Mouse (Mus musculus): Measurements from ENCODE around the gene Oosp1. TPM values are rescaled to one million over a fixed set of nuclear protein-coding genes. Genes with fewer than 3 reads are reported as not detected.

The Oosp1 gene
- total RNA-seq (2021) = not detected
- long read RNA-seq, experiment 1 = 0 reads
- long read RNA-seq, experiment 2 = 0 reads

DNA sequence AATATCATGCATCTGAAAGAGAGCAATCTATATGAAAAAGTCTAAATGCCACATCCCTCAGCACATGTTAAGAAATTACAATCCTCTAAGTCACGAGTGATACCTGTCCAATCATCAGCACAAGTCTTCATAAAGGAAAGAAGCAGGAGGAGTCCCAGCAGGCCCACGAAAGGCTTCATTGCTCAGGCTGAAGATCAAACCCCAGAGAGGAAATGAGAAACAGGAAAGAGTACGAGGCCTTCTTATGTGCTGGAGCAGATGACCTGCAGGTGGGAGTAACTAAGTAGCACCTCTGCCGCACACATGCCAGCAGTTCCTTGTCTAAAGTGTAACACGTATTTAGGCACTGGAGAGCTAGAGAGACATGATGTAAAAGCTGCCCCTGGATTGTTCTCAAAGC is at the start of gene Oosp1:
Oosp1 (minus strand) TSS at position 312 of the 400 bp plus-strand sequence.
- DNase-seq = no peak

DNA sequence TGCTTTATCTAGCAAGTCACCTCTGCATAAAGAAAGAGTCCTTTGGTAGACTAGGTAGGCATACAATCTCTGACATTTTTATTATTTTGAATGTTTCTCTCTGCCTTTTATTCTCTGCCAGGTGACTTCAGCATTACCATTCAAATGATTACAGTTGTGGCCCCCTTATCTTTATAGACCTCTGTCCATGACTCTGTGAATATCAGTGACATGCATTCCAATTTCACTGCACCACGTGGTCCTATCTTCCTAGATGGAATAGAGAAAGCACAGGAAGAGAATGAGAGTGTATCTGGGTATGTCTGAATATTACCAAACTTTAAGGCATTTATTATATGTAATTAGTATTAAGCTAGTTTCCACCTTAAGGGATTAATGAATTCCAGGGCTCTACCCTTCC is 45.5 kb upstream of the Oosp1 start:
- intact Hi-C loops (cut with DNase I) = no loop called here
- DNase-seq = no peak

More for the DNA sequence above, at the start of gene Oosp1:
- intact Hi-C loops (cut with DNase I) = no loop called here

DNA sequence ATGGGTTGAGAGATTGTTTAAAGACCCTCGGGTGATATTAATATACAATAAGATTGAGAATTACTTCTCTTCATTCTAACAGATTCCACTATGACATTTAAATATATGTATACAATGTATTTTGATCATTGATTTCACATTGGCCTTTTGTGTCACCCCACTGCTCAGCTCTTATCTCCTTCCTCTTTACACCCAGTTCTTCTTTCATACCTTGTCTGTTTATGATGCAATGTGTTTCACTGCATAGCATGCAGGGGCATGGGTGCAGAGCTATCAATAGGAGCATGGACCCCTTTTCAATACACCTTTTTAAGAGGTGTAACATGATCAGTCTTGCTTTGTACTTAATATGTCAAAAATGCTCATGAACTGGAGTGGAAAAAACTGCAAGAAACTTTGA is 39.3 kb upstream of the Oosp1 start:
- intact Hi-C loops (cut with DNase I) = no loop called here
- DNase-seq = no peak

DNA sequence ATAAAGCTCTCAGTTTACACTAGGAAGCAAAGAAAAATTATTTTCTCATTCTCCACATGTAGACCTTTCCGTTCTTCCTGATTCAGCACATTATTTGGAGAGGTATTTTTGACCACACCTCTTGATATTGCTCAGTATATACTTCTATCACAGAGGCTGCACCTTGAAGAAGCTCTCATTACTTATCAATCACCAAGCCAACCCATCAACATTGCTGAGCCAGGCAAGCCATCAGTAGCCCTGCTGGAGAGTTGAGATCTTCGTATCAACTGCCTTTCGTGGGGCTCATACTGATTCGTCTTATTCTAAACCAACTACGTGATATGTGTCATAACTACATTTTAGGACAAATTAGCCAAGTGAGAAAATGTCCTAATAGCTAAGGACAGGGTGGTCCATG is 36.4 kb upstream of the Oosp1 start:
- no peak for DNase-seq
- intact Hi-C loops (cut with DNase I) = no loop called here

DNA sequence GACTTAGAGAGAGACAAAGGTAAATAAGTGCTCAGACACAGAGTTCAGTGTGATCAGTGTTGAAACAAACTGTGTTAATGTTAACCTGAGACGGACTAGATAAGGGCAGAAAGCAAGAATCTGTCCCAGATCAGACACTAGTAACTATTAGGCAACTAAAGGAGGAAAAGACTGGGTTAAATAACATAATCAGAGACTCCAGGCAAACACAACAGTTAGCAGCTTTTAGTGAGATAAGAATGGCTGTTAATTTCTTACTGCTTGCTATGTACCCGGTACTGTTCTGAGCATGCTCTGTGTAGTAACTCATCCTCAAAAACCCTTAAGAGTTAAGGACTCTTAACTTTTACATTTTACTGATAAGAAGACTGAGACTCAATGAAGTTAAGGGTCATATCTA is 35.0 kb upstream of the Oosp1 start:
- intact Hi-C loops (cut with DNase I) = no loop called here

DNA sequence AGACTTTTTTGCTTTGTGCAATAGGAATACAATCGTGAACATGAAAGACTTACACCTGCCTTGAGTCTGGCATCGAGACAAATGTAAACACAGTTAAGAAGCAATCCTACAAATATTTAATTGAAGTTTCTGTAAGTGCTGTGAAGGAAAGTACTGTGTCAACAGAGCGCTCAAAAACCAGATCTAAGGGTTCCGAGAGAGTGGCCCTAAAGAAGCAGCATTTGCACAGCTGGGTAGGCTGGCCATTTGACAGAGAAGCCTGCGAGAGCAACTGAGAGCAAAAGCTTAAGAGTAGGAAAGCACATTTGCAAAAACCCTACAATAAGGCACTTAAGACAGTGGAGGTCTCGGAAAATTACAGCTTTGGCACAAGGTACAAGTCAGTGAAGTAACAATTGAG is 33.3 kb upstream of the Oosp1 start:
- intact Hi-C loops (cut with DNase I) = no loop called here
- DNase-seq = no peak

More for the DNA sequence above, 35.0 kb upstream of the Oosp1 start:
- DNase-seq = no peak

DNA sequence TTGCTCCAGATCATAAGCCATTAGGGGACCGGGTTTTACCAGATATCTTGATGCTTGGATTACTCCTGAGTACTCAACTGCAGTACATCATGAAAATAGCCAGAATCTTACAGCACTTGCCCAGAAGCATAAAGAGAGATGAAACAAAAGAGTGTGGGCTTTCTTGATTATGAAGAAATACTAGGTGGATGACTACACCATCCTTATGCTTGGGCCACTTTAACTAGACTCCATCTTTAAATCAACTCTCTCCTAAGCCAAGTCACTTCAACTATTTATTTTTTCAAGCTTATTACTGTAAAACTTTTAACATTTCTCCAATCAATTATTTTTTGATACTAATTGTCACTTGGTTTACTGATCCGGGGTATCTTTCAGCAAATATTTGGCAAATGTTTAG is 32.9 kb upstream of the Oosp1 start:
- DNase-seq = no peak
- intact Hi-C loops (cut with DNase I) = no loop called here

DNA sequence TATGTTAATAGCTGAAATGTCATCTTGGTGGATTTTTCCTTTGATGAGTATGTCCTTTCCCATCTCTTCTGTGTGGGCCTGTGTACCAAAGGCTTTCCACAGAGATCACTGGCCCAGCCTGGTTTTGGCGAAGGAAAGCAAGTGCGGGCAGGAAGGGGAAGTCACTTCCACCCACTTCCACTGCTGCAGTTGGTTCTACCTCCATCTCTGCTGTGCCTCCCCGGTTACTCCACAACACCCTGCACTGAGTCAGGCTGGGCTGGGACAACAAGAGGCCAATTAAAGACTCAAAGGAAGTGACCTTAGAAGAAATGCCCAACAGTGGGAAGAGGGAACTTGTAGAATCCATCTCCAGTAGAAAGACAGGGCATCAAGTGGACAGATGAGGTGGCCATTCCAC is 29.1 kb upstream of the Oosp1 start:
- intact Hi-C loops (cut with DNase I) = no loop called here

DNA sequence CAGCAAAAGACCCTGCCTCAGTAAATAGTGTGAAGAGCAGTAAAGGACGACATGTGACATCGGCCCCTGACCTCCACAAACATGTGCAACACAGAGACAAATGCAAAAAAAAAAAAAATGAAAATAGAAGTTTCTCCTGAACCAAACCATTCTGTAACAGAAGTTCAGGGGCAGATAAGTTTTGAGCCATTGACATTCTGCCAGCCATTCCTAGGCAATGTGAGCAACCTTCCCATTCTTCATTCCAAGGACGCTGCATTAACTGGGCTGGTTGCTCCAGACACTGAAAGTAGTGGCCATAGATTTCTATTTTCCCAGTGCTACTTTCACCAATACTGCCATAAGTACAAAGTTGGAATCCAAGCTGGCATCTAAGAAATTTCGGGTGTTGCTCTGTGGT is 21.5 kb upstream of the Oosp1 start:
- intact Hi-C loops (cut with DNase I) = no loop called here

More for the DNA sequence above, 29.1 kb upstream of the Oosp1 start:
- DNase-seq = no peak

DNA sequence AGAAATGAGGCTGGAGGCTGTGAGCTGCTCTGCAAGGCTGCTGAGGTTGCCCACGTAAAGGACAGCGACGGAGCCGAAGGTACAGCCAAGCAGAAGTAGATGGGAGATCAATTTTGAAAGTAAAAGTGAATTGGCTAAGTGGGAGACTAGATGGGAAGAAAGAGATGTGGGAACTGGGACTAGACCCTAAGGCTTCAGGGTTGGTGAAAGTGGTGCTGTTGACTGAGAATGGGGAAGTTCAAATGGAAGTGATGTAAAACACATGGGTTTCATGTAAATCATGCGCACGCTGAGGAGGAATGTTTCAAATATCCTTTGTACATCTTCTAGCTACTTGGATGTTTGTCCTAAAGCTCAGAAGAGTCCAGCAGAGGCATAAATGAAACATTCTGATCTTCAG is 7.4 kb upstream of the Oosp1 start:
- intact Hi-C loops (cut with DNase I) = no loop called here
- no peak for DNase-seq

More for the DNA sequence above, 21.5 kb upstream of the Oosp1 start:
- DNase-seq = no peak

DNA sequence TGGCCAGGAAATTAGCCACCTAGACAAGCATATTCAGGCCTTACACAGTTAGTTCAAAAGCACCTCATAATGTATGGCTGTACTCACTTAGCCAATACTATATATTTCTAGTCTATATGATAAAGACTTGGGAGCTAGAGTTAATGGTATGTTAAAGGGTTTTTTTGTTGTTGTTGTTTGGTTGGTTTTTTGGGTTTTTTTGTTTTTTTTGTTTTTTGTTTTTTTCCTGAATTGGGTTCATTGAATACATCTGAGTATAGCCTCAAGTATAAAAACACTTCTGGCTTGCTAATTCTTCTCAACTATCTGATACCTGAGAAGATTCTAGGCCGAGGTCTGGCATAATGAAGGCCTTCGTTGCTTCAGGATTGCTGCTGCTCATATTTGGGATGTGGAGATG is 5.8 kb upstream of the Oosp1 start, which contains the start of gene Oosp3:
Oosp3 (plus strand) TSS at position 301 of the 400 bp plus-strand sequence.
- no peak for DNase-seq
- intact Hi-C loops (cut with DNase I) = no loop called here

DNA sequence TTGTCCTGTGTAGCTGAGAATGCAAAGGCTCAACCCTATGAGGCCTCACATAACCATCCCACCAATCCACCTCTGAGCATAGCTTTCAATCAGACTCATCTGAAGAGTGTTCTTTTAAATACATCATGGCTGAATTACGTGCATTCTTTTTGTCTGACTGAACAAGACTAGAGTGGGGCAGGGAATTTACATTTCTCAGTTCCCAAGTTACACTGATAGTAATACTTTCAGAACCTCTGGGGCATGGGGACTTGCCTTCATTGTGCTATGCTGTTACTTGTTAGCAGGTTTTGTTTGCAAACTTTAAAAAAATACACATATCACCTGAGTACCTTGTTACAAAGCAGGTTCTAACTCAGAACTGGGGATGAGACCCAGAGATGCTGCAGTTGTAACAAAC is 504 bp upstream of the Oosp1 start:
- no peak for DNase-seq
- intact Hi-C loops (cut with DNase I) = no loop called here

DNA sequence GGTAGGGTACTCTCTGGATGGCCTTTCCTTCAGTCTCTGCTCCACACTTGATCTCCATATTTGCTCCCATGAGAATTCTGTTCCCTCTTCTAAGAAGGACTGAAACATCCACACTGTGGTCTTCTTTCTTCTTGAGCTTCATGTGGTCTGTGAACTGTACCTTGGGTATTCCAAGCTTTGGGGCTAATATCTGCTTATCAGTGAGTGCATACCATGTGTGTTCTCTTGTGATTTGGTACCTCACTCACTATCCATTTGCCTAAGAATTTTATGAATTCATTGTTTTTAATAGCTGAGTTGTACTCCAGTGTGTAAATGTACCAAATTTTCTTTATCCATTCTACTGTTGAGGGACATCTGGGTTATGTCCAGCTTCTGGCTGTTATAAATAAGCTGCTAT is 29.4 kb downstream of the Oosp1 start:
- no peak for DNase-seq
- intact Hi-C loops (cut with DNase I) = no loop called here

DNA sequence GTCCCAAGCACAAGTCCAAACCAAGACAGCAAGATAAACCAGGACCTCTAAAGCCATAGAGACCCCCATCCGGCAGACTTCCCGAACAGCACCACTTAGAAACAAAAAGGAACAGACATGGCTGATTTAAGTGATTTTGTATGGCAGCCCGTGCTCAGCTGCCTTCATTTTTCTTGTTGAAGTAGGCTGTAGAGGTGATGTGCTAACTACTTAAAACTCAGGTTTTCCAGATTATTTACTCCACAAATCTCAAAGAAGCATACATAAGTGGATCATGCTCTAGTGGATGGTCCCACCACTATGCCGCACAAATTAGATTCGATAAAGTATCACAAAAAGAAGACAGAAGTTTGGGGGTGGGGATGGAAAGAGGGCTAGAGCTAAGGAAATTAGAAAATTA is 30.5 kb downstream of the Oosp1 start, which contains the start of gene Oosp2:
Oosp2 (minus strand) TSS at position 101 of the 400 bp plus-strand sequence.
- intact Hi-C loops (cut with DNase I) = no loop called here
- no peak for DNase-seq

DNA sequence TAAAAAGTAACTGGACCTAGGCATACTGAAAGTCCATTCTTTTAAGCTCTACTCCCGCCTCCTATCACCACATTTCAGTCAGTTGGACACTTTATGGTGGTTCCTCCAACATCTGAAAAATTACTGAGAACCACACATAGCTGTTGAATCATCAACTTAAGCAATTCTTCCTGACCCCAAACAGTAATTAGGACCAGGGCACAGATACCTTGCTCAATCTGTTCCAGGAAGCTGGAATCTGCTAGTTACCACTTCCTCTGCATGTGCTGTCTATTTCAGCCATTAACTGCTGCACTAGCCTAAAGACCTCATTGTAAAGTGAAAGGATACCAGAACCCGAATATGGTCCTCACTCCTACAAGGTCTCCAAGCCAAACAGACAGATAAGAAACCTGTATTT is 31.8 kb downstream of the Oosp1 start:
- no peak for DNase-seq
- intact Hi-C loops (cut with DNase I) = no loop called here

DNA sequence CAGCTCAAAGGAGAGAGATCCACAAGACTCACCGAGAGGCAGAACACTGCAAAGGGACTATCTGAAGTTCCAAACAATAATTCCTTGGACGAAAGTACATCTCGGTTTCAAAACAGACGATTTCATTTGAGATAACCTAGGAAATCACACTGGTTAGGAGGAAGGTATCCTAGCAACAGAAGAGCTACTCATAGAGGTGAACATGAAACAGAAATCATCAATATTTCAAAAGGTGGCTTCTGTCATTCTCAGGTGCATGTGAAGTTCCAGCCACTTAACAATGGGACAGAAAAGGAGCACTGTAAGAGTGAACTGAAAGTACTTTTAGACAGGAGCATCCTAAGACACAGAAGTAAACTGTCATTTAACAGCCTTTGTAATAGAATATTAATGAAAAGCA is 41.4 kb downstream of the Oosp1 start:
- DNase-seq = no peak
- intact Hi-C loops (cut with DNase I) = no loop called here

DNA sequence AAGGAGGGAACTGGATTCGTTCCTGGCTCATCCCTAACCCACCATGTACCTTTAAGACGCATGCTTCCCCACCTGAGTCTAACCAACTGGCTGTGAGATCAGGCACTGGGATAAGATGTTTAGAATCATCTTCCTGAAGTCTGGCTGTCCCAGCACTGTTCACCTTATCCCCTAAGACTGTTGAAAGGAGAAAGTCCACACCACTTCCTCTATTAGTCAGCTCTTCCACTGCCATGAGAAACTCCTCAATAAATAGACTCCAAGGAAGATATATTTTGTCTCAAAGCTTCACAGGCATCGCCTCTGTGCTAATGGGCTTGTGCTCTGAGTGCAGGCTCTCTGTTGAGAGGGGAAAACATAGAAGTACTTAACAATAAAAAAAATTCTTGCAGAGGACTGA is 44.8 kb downstream of the Oosp1 start:
- intact Hi-C loops (cut with DNase I) = no loop called here
- no peak for DNase-seq

DNA sequence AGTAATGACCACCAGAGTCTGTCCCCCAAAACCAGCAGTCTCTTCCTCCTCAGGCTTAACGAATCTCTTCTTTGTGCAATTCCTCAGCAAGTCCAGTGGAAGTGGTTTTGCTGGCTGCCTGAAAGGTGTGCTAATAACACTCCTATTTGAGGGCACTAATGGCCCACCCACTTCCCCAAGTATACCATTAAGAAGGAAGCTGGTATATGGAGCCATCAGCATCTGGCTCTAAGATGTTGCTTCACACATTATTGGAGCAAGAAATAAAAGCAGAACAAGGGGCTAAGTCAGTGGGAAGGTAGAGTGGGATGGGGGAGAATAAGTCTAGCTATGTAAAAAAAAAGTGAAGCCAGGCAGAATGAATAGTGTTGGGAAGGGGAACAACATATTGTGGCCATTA is 50.2 kb downstream of the Oosp1 start, which contains the start of gene Ms4a3:
Ms4a3 (minus strand) TSS at position 120 of the 400 bp plus-strand sequence.
- no peak for DNase-seq

DNA sequence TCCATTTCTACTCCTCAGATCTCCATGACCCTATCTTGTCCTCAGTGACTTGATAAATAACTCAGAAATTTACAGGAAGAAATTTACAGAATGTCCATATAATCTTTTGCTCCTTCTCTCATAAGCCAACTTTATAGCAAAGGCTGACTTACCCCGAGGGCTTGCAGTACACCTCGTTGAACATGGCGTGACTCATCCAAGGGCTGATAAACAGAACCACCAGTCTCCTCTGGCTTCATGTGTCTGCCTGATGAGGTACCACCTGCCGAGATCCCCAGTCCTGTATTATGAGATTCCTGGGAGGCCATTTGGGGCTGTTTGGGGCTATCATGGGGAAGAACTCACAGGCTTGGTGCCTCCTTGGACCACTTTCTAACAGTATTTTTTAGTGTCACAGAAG is 51.9 kb downstream of the Oosp1 start:
- DNase-seq = no peak
- intact Hi-C loops (cut with DNase I) = no loop called here

More for the DNA sequence above, 50.2 kb downstream of the Oosp1 start, which contains the start of gene Ms4a3:
- intact Hi-C loops (cut with DNase I) = no loop called here

DNA sequence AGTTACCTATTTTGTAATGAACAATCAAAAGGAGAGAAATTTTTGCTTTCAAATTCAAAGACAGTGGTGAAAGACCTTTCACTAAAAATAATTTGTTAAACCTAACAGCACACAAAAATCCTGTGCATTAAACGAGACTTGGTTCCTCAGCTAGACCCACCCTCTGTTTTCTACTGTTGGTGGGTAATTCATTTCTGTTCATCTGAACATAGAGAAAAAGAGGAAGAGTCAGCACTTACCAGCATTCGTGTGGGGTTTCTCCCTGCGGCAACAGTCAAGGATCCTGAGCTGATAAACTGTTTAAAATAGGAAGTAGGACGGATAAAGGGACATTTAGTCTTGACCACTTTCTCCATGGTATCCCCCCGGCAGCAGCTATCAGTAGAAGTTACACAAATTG is 55.4 kb downstream of the Oosp1 start:
- intact Hi-C loops (cut with DNase I) = no loop called here
- DNase-seq = no peak

DNA sequence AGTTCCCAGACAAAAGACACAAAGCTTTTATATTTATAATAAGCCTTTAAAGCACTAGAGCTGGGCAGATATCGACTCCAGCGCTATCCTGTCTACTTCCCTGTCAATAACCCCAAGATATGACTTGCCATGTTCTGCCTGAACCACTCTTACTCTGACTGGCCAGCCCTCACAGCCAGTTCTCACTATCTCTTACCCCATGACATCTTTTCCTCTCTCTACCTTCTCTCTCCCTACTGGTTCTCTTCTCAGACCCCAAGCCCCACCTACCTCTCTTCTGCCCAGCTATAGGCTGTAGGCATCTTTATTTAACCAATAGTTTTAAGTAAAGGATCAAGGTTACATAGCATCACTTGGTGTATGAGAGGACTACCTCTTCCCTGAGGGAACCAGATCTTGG is 56.6 kb downstream of the Oosp1 start:
- no peak for DNase-seq
- intact Hi-C loops (cut with DNase I) = no loop called here

DNA sequence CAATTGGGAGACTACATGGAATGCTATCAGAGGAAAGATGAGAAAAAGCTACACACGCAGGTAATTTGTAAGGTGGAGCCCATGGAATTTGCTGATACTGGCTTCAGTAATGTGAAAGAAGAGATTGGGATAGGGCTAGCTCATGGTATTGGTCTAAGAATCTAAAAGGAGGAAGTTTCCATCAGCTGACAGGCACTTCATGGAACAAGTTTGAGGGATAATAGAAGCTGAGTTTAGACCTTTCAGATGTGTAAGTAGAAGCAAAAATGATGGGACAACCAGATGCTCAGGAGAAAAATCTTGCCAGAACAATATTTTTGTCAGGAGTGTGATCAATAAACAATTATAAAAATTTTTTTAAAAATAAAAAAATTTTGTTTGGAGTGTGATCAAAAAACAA is 57.2 kb downstream of the Oosp1 start:
- DNase-seq = no peak
- intact Hi-C loops (cut with DNase I) = no loop called here

DNA sequence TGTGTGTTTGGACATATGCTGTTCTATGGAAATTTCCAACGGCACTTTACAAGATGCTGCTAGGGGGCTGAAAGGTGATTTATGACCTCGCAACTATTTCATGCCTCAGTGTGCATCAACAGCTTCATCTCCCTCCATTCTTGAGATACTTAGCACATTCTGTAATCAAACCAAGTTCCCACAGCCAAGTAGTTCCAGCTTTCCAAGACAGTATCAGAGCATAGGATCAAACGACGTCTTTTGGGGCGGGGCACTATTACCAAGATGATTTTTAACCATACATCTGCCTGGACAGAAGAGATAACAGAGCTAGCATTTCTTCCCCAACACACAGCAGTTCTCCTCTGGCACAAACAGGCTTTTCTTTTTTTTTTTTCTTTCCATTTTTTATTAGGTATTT is 65.7 kb downstream of the Oosp1 start:
- intact Hi-C loops (cut with DNase I) = no loop called here

More for the DNA sequence above, 65.7 kb downstream of the Oosp1 start:
- no peak for DNase-seq

Data from heart, postnatal 14 days (tissue).